Mouse (Mus musculus) testis, adult 2 months (tissue): ENCODE data around the gene Efcab10.

Source experiments
- CTCF ChIP-seq: fragments of 200-500 bp; IDR thresholded peaks from 2 replicates; pipeline ENCODE4 v1.5.1; 2012; ENCODE audit warnings: low read depth, mild to moderate bottlenecking, inconsistent platforms, low read length, moderate library complexity; ENCODE audit not compliant: control insufficient read depth, insufficient read depth, insufficient replicate concordance
- POLR2A ChIP-seq: fragments of 200-500 bp; IDR thresholded peaks from 2 replicates; pipeline ENCODE4 v1.6.1; 2012; ENCODE audit warnings: low read depth, mild to moderate bottlenecking, inconsistent platforms, low read length, moderate library complexity; ENCODE audit not compliant: control insufficient read depth

DNA sequence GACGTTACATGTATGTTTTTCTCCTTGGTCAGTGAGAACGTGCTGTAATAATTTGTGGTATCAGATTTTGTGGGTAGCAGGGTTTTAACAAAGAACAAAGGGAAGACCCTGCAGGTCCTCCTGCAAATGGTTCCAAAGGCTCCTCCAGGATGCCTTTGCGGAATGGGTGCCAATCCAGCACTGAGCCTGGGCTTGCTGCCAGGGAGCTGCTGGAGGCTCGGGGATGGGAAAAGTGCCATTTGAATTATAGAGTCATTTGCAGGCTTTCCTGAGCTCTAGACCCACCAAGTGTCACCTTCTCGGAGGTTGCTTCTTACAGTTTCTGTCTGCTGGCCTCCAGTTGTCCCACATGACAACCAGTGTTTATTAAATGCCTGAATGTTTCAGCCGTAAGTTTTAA is 33.9 kb upstream of the Efcab10 start:
- TF ChIP-seq POLR2A = no peak
- no peak for TF ChIP-seq CTCF
